ENCODE assay signal across 8 mouse cellular contexts in genomic region chr5:3657085-3657484, GRCm38 (mm10). TPM values are rescaled to one million over a fixed set of nuclear protein-coding genes. Genes with fewer than 3 reads are reported as not detected.
DNase-seq lines count a peak whose midpoint lies in the region; ATAC-seq and TF ChIP-seq lines count a peak whose summit lies in the region.

Gene Gatad1 (minus strand): TSS chr5:3657185.

- H3K4me3 ChIP-seq in neural tube, embryonic 11.5 days (ENCODE audit: low read depth, low read length): no peak within 1 kb of the TSS
- no peak within 1 kb of the TSS for H3K4me3 ChIP-seq in limb, embryonic 13.5 days
- H3K4me3 ChIP-seq in small intestine, adult 2 months (ENCODE audit: low read depth, low read length): no peak within 1 kb of the TSS

- H3K9me3 ChIP-seq in neural tube, embryonic 11.5 days (ENCODE audit: control insufficient read depth, low read length): no peaks in the 10 kb centered on the region
- H3K9me3 ChIP-seq in limb, embryonic 13.5 days: peaks cover 3% of the 10 kb centered on the region

- no peak within 1 kb of the TSS for H3K4me2 ChIP-seq in neural tube, embryonic 11.5 days (ENCODE audit: low read depth)
- no peak within 1 kb of the TSS for H3K4me2 ChIP-seq in limb, embryonic 13.5 days (replicated peaks)

- no peak for TF ChIP-seq POLR2A in small intestine, adult 2 months (IDR thresholded peaks at IDR 0.05; ENCODE audit: low read depth, low read length)

- no peak for TF ChIP-seq CTCF in small intestine, adult 2 months (IDR thresholded peaks at IDR 0.05; ENCODE audit: extremely low read depth, insufficient read length, insufficient replicate concordance, low read depth, low read length)

- H3K27ac ChIP-seq in neural tube, embryonic 11.5 days (ENCODE audit: low read depth, low read length): no peak within 1 kb of the TSS
- no peak within 1 kb of the TSS for H3K27ac ChIP-seq in limb, embryonic 13.5 days
- no peak within 1 kb of the TSS for H3K27ac ChIP-seq in small intestine, adult 2 months (ENCODE audit: insufficient read depth, low read depth, low read length)

- H3K36me3 ChIP-seq in neural tube, embryonic 11.5 days (ENCODE audit: control insufficient read depth, insufficient read depth, low read length): no peaks in the 10 kb centered on the region
- H3K36me3 ChIP-seq in limb, embryonic 13.5 days: no peaks in the 10 kb centered on the region
- H3K36me3 ChIP-seq in small intestine, adult 2 months (ENCODE audit: control insufficient read depth, insufficient read depth, low read length): no peaks in the 10 kb centered on the region

- no peaks in the 10 kb centered on the region for H3K4me1 ChIP-seq in neural tube, embryonic 11.5 days (ENCODE audit: control insufficient read depth, insufficient read depth, low read length)
- H3K4me1 ChIP-seq in limb, embryonic 13.5 days: no peaks in the 10 kb centered on the region
- H3K4me1 ChIP-seq in small intestine, adult 2 months (ENCODE audit: control insufficient read depth, insufficient read depth, insufficient read length, low read length): no peaks in the 10 kb centered on the region

- intact Hi-C loops in heart, postnatal 25 days (cut with DNase I): no loop called here

- no peak for ATAC-seq in neural tube, embryonic 11.5 days (ENCODE audit: insufficient read depth, low FRiP score, low TSS enrichment)
- ATAC-seq in erythroblast, adult 5-6 weeks (replicated peaks; ENCODE audit: low FRiP score, poor library complexity, severe bottlenecking): no peak
- ATAC-seq in limb, embryonic 13.5 days (ENCODE audit: low FRiP score, low read depth): no peak

- H3K27me3 ChIP-seq in neural tube, embryonic 11.5 days (ENCODE audit: control insufficient read depth, insufficient read depth, low read length): no peaks in the 10 kb centered on the region
- H3K27me3 ChIP-seq in limb, embryonic 13.5 days: no peaks in the 10 kb centered on the region
- no peaks in the 10 kb centered on the region for H3K27me3 ChIP-seq in small intestine, adult 2 months (ENCODE audit: control insufficient read depth, insufficient read depth, low read length)

- no peak for DNase-seq in neural tube, embryonic 11.5 days (ENCODE audit: low spot score)
- no peak for DNase-seq in neural tube, embryonic 10.5 days (ENCODE audit: extremely low spot score, low spot score)
- no peak for DNase-seq in heart, postnatal 25 days (ENCODE audit: low spot score)
- DNase-seq in cerebellum, postnatal 10 days: no peak
- DNase-seq in ovary, adult 18-20 months (ENCODE audit: low spot score): no peak

- no peak within 1 kb of the TSS for H3K9ac ChIP-seq in neural tube, embryonic 11.5 days (ENCODE audit: low read length)
- no peak within 1 kb of the TSS for H3K9ac ChIP-seq in limb, embryonic 13.5 days

- 82% methylated on average over 5 of the region's 5 CpGs for WGBS in neural tube, embryonic 11.5 days
- 67% methylated on average over 5 of the region's 5 CpGs for WGBS in limb, embryonic 13.5 days
- 72% methylated on average over 5 of the region's 5 CpGs for WGBS in small intestine, adult 2 months

RNA-seq across cellular contexts. Expression of gene Gatad1, which starts in this region (rescaled TPM):
- 73.1 and 77.4 TPM in 2 replicates for polyA plus RNA-seq in neural tube, embryonic 11.5 days (2014; fragmentation: Nextera tagmentation; extraction: Ambion mirVana)
- 49.3 and 49.4 TPM in 2 replicates for total RNA-seq in erythroblast, adult 5-6 weeks (2015; ENCODE audit: low replicate concordance)
- 42.1 and 58.0 TPM in 2 replicates for total RNA-seq in erythroblast, adult 5-6 weeks (2017; ENCODE audit: low replicate concordance)
- total RNA-seq in heart, postnatal 25 days (2021): 10 to 100 TPM; 95.4 to 98.0 TPM
- polyA plus RNA-seq in limb, embryonic 13.5 days (2015; fragmentation: Nextera tagmentation; extraction: Ambion mirVana): 60.8 and 63.3 TPM in 2 replicates
- 13.3 and 24.3 TPM in 2 replicates for polyA plus RNA-seq in small intestine, adult 2 months (2012; rRNA removed)
